Mouse (Mus musculus) E14TG2a.4 (cell line): ENCODE results near the gene Greb1.

Experiments
- H3K27me3 ChIP-seq: 2 replicates; pipeline ENCODE4 v1.6.1; 2014; ENCODE audit warnings: low read length, control low read depth; ENCODE audit not compliant: insufficient read depth
- H3K36me3 ChIP-seq: 2 replicates; pipeline ENCODE4 v1.6.1; 2014; ENCODE audit warnings: low read length, control low read depth; ENCODE audit not compliant: insufficient read depth
- H3K4me1 ChIP-seq: replicated peaks from 2 replicates; pipeline ENCODE4 v1.6.1; 2014; ENCODE audit warnings: low read depth, low read length, control low read depth
- H3K4me3 ChIP-seq: replicated peaks from 2 replicates; pipeline ENCODE4 v1.5.1; 2014; ENCODE audit warnings: mild to moderate bottlenecking, low read length
- H3K9me3 ChIP-seq: 2 replicates; pipeline ENCODE4 v1.6.1; 2014; ENCODE audit warnings: low read length, control low read depth
- CTCF ChIP-seq: conservative IDR thresholded peaks from 2 replicates; pipeline ENCODE4 v1.5.1; 2014; ENCODE audit warnings: low read length
- NANOG ChIP-seq: IDR thresholded peaks from 2 replicates; pipeline ENCODE4 v1.6.1; 2014; ENCODE audit warnings: borderline replicate concordance, low read length, mixed read lengths
- POU5F1 ChIP-seq: IDR thresholded peaks from 2 replicates; pipeline ENCODE4 v1.6.1; 2014; ENCODE audit warnings: low read length, borderline replicate concordance

The Greb1 gene

GRCm38 (mm10) chr12:16740059-16740458, 60.6 kb downstream of the Greb1 start:
- no peak overlapping the region for H3K4me3 ChIP-seq
- no peaks in the 10 kb centered on the region for H3K27me3 ChIP-seq

GRCm38 (mm10) chr12:16737266-16737665, 63.4 kb downstream of the Greb1 start:
- H3K4me3 ChIP-seq = no peak overlapping the region
- 0 out of 2 replicates have a peak, but pooled peaks cover 6% of the 10 kb centered on the region for H3K4me1 ChIP-seq
- H3K9me3 ChIP-seq = no peaks in the 10 kb centered on the region
- TF ChIP-seq POU5F1 (no peak), CTCF (no peak), NANOG (no peak)
- H3K27me3 ChIP-seq = 0 out of 2 replicates have a peak, but pooled peaks cover 2% of the 10 kb centered on the region
- no peaks in the 10 kb centered on the region for H3K36me3 ChIP-seq

More at GRCm38 (mm10) chr12:16740059-16740458, 60.6 kb downstream of the Greb1 start:
- H3K9me3 ChIP-seq = no peaks in the 10 kb centered on the region
- H3K36me3 ChIP-seq = no peaks in the 10 kb centered on the region
- no peaks in the 10 kb centered on the region for H3K4me1 ChIP-seq
- TF ChIP-seq CTCF = no peak
- no peak for TF ChIP-seq POU5F1
- TF ChIP-seq NANOG = no peak

- Histone ChIP-seq H3K27me3 (0 out of 2 replicates have a peak, but pooled peaks cover 2% of the 10 kb centered on the region), H3K36me3 (no peaks in the 10 kb centered on the region), H3K9me3 (no peaks in the 10 kb centered on the region), H3K4me1 (0 out of 2 replicates have a peak, but pooled peaks cover 6% of the 10 kb centered on the region), H3K4me3 (no peak overlapping the region)
- TF ChIP-seq POU5F1 (no peak), NANOG (no peak), CTCF (no peak)
These were observed 66.0 kb downstream of the Greb1 start for GRCm38 (mm10) chr12:16734698-16735097.

GRCm38 (mm10) chr12:16734009-16734408, 66.7 kb downstream of the Greb1 start:
- 0 out of 2 replicates have a peak, but pooled peaks cover 6% of the 10 kb centered on the region for H3K4me1 ChIP-seq
- H3K9me3 ChIP-seq = no peaks in the 10 kb centered on the region
- TF ChIP-seq NANOG (no peak), CTCF (no peak), POU5F1 (no peak)
- no peaks in the 10 kb centered on the region for H3K36me3 ChIP-seq
- 0 out of 2 replicates have a peak, but pooled peaks cover 2% of the 10 kb centered on the region for H3K27me3 ChIP-seq
- no peak overlapping the region for H3K4me3 ChIP-seq

DNA sequence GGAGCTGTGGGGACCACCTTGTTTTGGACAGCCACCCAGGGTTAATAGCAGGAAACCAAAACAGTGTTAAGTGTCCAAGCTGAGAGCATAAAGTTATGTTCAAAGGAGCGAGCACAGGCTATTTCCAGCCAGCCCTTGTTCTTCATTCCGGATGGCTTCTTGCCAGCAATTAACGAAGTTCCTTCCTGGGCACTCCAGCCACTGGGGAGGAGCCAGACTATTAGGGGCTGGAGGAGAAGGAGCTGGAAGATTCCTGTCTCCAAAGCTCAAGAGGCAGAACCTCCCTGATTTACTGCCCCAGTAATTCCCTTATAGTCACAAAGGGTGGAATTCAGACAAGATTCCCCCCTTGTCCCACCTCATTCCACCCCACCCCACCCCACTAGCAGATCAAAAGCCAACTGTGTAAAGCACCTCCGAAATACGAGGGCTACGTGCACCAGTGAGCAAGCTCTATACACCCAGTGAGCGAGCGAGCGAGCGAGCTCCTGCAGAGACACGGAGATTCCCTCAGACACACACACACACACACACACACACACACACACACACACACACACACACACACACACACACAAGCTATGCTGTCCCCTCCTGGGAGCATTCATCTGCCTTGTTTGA, 69.5 kb downstream of the Greb1 start:
- Histone ChIP-seq H3K27me3 (0 out of 2 replicates have a peak, but pooled peaks cover 2% of the 10 kb centered on the region), H3K4me3 (no peak overlapping the region), H3K9me3 (peaks cover 8% of the 10 kb centered on the region), H3K36me3 (no peaks in the 10 kb centered on the region), H3K4me1 (0 out of 2 replicates have a peak, but pooled peaks cover 6% of the 10 kb centered on the region)
- TF ChIP-seq NANOG (no peak), POU5F1 (no peak), CTCF (no peak)

DNA sequence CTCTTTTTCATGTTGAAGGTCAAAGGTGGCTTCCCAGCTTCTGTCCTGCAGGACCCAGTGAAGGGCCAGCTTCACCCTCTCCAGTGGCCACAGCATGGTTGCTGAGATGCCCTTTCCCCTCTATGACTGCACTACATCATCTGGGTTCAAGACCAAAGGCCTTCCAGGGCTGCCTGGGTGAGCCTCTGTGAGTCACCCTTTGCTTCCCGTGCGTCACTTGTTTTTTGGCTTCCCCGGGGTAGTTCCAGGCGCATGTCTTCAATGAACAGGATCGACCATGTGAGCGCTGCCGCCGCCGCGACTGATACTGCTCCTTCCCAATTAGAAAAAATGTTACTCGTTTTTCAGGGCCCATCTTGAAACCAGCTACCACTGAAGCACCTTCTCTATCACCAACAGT, 70.5 kb downstream of the Greb1 start:
- H3K36me3 ChIP-seq = no peaks in the 10 kb centered on the region
- H3K4me1 ChIP-seq = 0 out of 2 replicates have a peak, but pooled peaks cover 6% of the 10 kb centered on the region
- H3K4me3 ChIP-seq = no peak overlapping the region
- TF ChIP-seq POU5F1 (no peak), CTCF (no peak), NANOG (no peak)
- peaks cover 8% of the 10 kb centered on the region for H3K9me3 ChIP-seq
- H3K27me3 ChIP-seq = 0 out of 2 replicates have a peak, but pooled peaks cover 2% of the 10 kb centered on the region

DNA sequence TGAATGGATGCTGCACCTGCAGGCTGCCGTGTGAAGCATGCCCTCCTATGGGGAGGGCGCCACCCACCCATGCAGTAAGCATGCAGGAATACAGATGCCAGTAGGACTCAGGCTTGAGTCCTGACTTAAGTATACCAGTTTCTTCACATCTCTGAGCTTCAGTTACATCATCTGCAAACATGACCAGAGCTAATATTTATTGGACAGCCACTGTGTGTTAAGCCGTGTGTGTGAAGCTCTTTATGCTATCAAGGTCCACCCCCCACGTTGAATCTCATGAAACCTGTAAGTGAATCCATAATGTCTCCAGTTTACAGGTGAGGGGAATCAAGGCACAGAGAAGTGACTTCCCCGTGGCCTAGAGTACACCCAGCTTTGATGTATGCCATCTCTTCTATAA, 72.5 kb downstream of the Greb1 start:
- Histone ChIP-seq H3K27me3 (0 out of 2 replicates have a peak, but pooled peaks cover 4% of the 10 kb centered on the region), H3K4me3 (no peak overlapping the region), H3K36me3 (no peaks in the 10 kb centered on the region), H3K9me3 (peaks cover 17% of the 10 kb centered on the region), H3K4me1 (0 out of 2 replicates have a peak, but pooled peaks cover 3% of the 10 kb centered on the region)
- TF ChIP-seq POU5F1 = no peak
- no peak for TF ChIP-seq NANOG
- TF ChIP-seq CTCF = no peak

DNA sequence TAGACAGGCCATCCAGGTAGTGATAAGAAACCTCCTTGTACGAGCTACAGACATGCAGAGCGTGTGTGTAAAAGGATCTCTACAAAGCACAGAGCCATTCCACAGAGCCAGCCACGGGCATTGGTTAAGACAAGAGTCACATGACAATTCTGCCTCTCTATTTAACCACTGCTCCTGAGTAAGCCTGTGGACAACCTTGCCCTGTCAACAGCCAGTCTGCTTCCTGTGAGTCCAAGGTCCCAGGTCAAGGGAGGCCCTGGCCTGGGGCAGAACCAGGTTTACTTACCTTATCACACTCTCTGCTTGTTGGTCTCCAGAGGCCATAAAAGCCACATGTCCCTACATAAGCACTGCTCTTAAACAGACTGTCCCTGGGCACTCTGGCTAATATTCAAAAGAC, 74.5 kb downstream of the Greb1 start:
- peaks cover 17% of the 10 kb centered on the region for H3K9me3 ChIP-seq
- H3K36me3 ChIP-seq = no peaks in the 10 kb centered on the region
- 0 out of 2 replicates have a peak, but pooled peaks cover 3% of the 10 kb centered on the region for H3K4me1 ChIP-seq
- TF ChIP-seq POU5F1 (no peak), CTCF (no peak), NANOG (no peak)
- 0 out of 2 replicates have a peak, but pooled peaks cover 4% of the 10 kb centered on the region for H3K27me3 ChIP-seq
- no peak overlapping the region for H3K4me3 ChIP-seq

GRCm38 (mm10) chr12:16723601-16724000, 77.1 kb downstream of the Greb1 start:
- Histone ChIP-seq H3K4me1 (0 out of 2 replicates have a peak, but pooled peaks cover 3% of the 10 kb centered on the region), H3K27me3 (peaks cover 15% of the 10 kb centered on the region; the same call in 1 of the 2 replicates), H3K9me3 (peaks cover 13% of the 10 kb centered on the region), H3K4me3 (no peak overlapping the region), H3K36me3 (no peaks in the 10 kb centered on the region)
- TF ChIP-seq POU5F1 (no peak), NANOG (no peak), CTCF (no peak)
